Mouse (Mus musculus) T-helper 17 cell (primary cell): Measurements from ENCODE around the gene Stxbp3.

Experiments
- in situ Hi-C, 2 experiments: fragments of 300-600 bp; cut with MboI, MseI; formaldehyde crosslinking; loops; 1 replicate in 1 of 2; 2 replicates in 1 of 2; pipeline ENCODE4 v1.15.1; 2025; ENCODE audit warnings: high pct_unique_total_duplicates in 2 of 2

Gene Stxbp3

GRCm38 (mm10) chr3:108767416-108767815, 72.9 kb downstream of the Stxbp3 start:
- in situ Hi-C loops = no loop called here

GRCm38 (mm10) chr3:108766943-108767342, 73.4 kb downstream of the Stxbp3 start:
- in situ Hi-C loops = no loop called here

- in situ Hi-C loops = no loop called here
Observed at GRCm38 (mm10) chr3:108765476-108765875, 74.8 kb downstream of the Stxbp3 start.

GRCm38 (mm10) chr3:108764976-108765375, 75.3 kb downstream of the Stxbp3 start:
- in situ Hi-C loops = loop anchor here (5.0 kb wide), 2 partner anchors 38 to 68 kb away; no protein-coding TSS in a partner anchor

- in situ Hi-C loops = loop anchor here (5.0 kb wide), 2 partner anchors 36 to 66 kb away; no protein-coding TSS in a partner anchor
Observed at GRCm38 (mm10) chr3:108763691-108764090, 76.6 kb downstream of the Stxbp3 start.

- in situ Hi-C loops = loop anchor here (5.0 kb wide), 2 partner anchors 35 to 65 kb away; no protein-coding TSS in a partner anchor
Observed at GRCm38 (mm10) chr3:108762597-108763111, 77.7 kb downstream of the Stxbp3 start.

GRCm38 (mm10) chr3:108759566-108760420, 80.5 kb downstream of the Stxbp3 start:
- in situ Hi-C loops = loop anchor here (5.0 kb wide), 2 partner anchors 32 to 62 kb away; no protein-coding TSS in a partner anchor

- in situ Hi-C loops = no loop called here
Observed at GRCm38 (mm10) chr3:108757570-108757969, 82.8 kb downstream of the Stxbp3 start.

- in situ Hi-C loops = no loop called here
Observed at GRCm38 (mm10) chr3:108756131-108756530, 84.2 kb downstream of the Stxbp3 start.

- in situ Hi-C loops = no loop called here
Observed at GRCm38 (mm10) chr3:108755542-108755941, 84.8 kb downstream of the Stxbp3 start.

GRCm38 (mm10) chr3:108754541-108754940, 85.8 kb downstream of the Stxbp3 start:
- in situ Hi-C loops = no loop called here

- in situ Hi-C loops = no loop called here
Observed at GRCm38 (mm10) chr3:108751691-108752090, 88.6 kb downstream of the Stxbp3 start.

GRCm38 (mm10) chr3:108751061-108751460, 89.3 kb downstream of the Stxbp3 start:
- in situ Hi-C loops = no loop called here

- in situ Hi-C loops = loop anchor here in 1 of 2 experiments (25.0 kb wide), 1 partner anchor 1143 kb away; no protein-coding TSS in a partner anchor
Observed at GRCm38 (mm10) chr3:108744060-108744459, 96.3 kb downstream of the Stxbp3 start.
